Mouse (Mus musculus) bone marrow macrophage, adult 2 months (primary cell): ENCODE results near the gene Rpp25l. TPM values are rescaled to one million over a fixed set of nuclear protein-coding genes. Genes with fewer than 3 reads are reported as not detected.

ENCODE experiments used
- H3K27ac ChIP-seq: 2 replicates; pipeline ENCODE4 v1.5.1; 2012; ENCODE audit warnings: low read depth, low read length; ENCODE audit not compliant: insufficient read depth
- H3K4me1 ChIP-seq: 2 replicates; pipeline ENCODE4 v1.6.1; 2012; ENCODE audit warnings: low read length; ENCODE audit not compliant: control insufficient read depth, insufficient read depth
- H3K4me3 ChIP-seq: 2 replicates; pipeline ENCODE4 v1.5.1; 2012; ENCODE audit warnings: mild to moderate bottlenecking, low read length, moderate library complexity; ENCODE audit not compliant: insufficient read depth
- CTCF ChIP-seq: IDR thresholded peaks from 2 replicates; pipeline ENCODE4 v1.5.1; 2012; ENCODE audit warnings: low read depth, mild to moderate bottlenecking, low read length, moderate library complexity
- POLR2A ChIP-seq: IDR thresholded peaks from 2 replicates; pipeline ENCODE4 v1.6.1; 2012; ENCODE audit warnings: mild to moderate bottlenecking, low read depth, low read length, borderline replicate concordance
- polyA plus RNA-seq: library from polyadenylated mRNA; stranded (reverse); fragments of >200 nt; gene quantifications from 2 replicates; pipeline ENCODE4 v1.2.4, GENCODE M21; 2012; ENCODE audit not compliant: missing spikeins, insufficient read depth, insufficient read length

Gene Rpp25l
- polyA plus RNA-seq, 1 experiment, result 20.0 TPM

- H3K4me1 ChIP-seq, result peaks cover 12% of the 10 kb centered on the region
- no peak for TF ChIP-seq POLR2A
- no peak for TF ChIP-seq CTCF
- peak overlapping the region; percentile 35 for H3K27ac ChIP-seq
- no peak overlapping the region for H3K4me3 ChIP-seq
Measured at GRCm38 (mm10) chr4:41738256-41738603, 24.9 kb upstream of the Rpp25l start.

GRCm38 (mm10) chr4:41737602-41738255 lies 24.4 kb upstream of the Rpp25l start:
- H3K27ac ChIP-seq, result 0 out of 2 replicates have a peak overlapping the region, but pooled peaks have one; percentile 35

GRCm38 (mm10) chr4:41731052-41731765 lies 17.9 kb upstream of the Rpp25l start, which contains the start of gene Arid3c:
Arid3c (minus strand) TSS chr4:41731142.
- H3K4me3 ChIP-seq, result peak within 1 kb of the TSS; percentile 30
- TF ChIP-seq CTCF (no peak), POLR2A (no peak)
- H3K27ac ChIP-seq, result no peak within 1 kb of the TSS
- H3K4me1 ChIP-seq, result 0 out of 2 replicates have a peak, but pooled peaks cover 2% of the 10 kb centered on the region

More at GRCm38 (mm10) chr4:41737602-41738255, 24.4 kb upstream of the Rpp25l start:
- TF ChIP-seq CTCF (peak; percentile 78), POLR2A (no peak)
- Histone ChIP-seq H3K4me1 (peaks cover 12% of the 10 kb centered on the region), H3K4me3 (no peak overlapping the region)

GRCm38 (mm10) chr4:41726826-41727621 lies 13.7 kb upstream of the Rpp25l start:
- Histone ChIP-seq H3K27ac (no peak overlapping the region), H3K4me3 (no peak overlapping the region), H3K4me1 (peaks cover 7% of the 10 kb centered on the region)
- TF ChIP-seq POLR2A (no peak), CTCF (no peak)

GRCm38 (mm10) chr4:41722918-41723351 lies 9.6 kb upstream of the Rpp25l start, which contains the start of gene Dctn3:
Dctn3 (minus strand) TSS chr4:41723170.
- Histone ChIP-seq H3K27ac (no peak within 1 kb of the TSS), H3K4me1 (peaks cover 11% of the 10 kb centered on the region), H3K4me3 (peak within 1 kb of the TSS; percentile 91)
- TF ChIP-seq POLR2A, result 0 out of 2 replicates have a peak, but pooled peaks have one; percentile 67
- TF ChIP-seq CTCF, result no peak

GRCm38 (mm10) chr4:41716834-41717233 lies 3.5 kb upstream of the Rpp25l start:
- Histone ChIP-seq H3K4me3 (no peak overlapping the region), H3K4me1 (peaks cover 10% of the 10 kb centered on the region), H3K27ac (no peak overlapping the region)
- no peak for TF ChIP-seq POLR2A
- no peak for TF ChIP-seq CTCF

- no peak for TF ChIP-seq POLR2A
- no peak for TF ChIP-seq CTCF
- Histone ChIP-seq H3K4me3 (no peak overlapping the region), H3K27ac (no peak overlapping the region), H3K4me1 (peaks cover 5% of the 10 kb centered on the region)
Measured at GRCm38 (mm10) chr4:41715596-41715995, 2.3 kb upstream of the Rpp25l start.

- Histone ChIP-seq H3K4me3 (no peak overlapping the region), H3K4me1 (peaks cover 5% of the 10 kb centered on the region), H3K27ac (no peak overlapping the region)
- TF ChIP-seq POLR2A, result no peak
Measured at GRCm38 (mm10) chr4:41715082-41715481, 1.7 kb upstream of the Rpp25l start.

GRCm38 (mm10) chr4:41714276-41714675 lies 942 bp upstream of the Rpp25l start:
- H3K4me3 ChIP-seq, result no peak overlapping the region
- H3K4me1 ChIP-seq, result peaks cover 5% of the 10 kb centered on the region
- H3K27ac ChIP-seq, result no peak overlapping the region
- TF ChIP-seq POLR2A, result 0 out of 2 replicates have a peak, but pooled peaks have one; percentile 13
- peak; percentile 77 for TF ChIP-seq CTCF
